Mouse (Mus musculus) thymus, postnatal 25 days (tissue): ENCODE data around the gene Id2.
A peak's percentile ranks its signal among the peaks of the same experiment; 100 is the strongest.

ENCODE experiments used
- DNase-seq: peaks from one replicate; pipeline ENCODE4 v3.0.0; 2022

The Id2 gene

DNA sequence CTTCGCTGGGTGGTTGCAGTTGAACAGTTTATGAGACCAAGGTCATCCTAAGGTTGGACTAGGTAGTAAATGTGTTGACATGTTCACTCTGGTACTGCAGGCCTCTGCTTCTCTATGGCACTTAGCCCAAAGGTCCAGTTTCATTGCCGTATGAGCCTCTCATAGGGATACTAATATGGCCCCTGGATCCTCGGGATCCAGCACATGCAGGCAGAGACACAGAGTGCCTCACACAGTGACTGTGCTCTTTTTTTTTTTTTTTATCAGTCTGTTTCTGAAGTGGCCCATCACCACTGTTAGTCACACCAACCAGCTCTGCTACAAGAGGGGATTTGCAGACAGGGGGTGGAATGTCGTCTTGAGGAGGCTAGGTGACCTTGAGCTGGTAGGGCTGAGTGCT lies 23.6 kb downstream of the Id2 start:
- DNase-seq, result no peak

DNA sequence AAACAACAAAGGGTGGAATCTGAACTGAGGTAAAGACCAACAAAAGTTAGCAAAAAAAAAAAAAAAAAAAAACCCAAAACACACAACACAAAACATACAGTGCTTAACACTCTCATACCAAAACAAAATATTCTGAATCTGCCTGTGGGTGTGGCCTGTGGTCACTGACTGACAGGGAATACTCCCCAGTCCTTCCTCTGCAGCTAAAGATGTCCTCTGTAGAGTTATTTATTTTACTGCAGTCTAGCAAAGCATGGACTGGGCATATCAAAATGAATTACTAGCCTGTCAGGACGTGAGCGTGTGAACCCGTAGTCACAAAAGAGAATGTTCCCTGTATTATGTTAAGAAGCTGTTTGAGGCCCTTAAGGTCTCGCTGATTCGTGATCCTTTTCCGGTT lies 34.7 kb downstream of the Id2 start:
- no peak for DNase-seq

DNA sequence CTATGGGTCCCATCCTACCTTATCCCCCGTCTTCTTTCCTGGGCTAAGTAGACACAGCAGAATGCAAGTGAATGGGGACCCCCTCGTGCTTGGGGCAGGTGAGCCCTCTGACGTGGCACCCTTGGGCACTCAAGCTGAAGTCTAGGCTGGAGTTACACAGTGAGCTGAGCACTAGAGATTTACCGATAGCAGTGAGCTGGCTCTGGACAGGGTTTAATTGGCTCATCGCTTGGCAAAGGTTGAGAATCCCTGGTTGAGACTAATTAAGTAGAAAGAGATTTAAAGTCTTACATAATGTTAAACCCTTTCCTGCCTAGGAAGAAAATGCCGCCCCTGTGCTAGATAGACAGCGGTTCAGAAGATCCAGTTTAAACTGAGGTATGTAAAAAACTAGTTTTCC lies 36.0 kb downstream of the Id2 start:
- no peak for DNase-seq

DNA sequence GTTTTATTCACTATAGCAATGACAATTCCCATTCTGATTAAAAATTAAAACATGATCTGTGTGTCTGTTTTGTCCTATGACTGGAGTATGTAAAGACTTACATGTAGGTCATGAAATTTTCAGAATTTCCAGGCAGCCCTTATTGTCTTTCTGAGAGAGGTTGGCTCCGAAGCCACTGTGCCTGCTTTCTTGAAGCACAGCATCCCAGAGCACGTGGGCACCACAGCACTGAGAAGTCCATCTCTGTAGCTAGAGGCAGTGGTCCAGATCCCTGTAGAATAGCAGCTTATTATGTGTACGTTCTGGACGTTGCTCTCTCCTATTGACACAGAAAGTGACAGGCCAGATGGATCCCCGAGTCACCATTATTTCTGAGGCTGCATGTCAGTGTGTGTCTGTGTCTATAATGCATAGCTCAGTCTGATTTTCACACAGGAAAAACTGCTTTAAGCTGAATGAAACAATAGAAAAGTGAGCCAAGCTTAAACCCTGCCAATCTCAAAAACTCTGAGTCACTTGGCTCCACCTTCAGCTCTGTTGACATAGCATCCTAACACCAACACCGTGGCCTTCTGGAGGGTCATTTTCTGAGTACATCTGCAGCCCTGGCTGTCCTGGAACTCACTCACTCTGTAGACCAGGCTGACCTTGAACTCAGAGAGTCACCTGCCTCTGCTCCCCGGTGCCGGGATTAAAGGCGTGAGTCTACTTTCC lies 37.3 kb downstream of the Id2 start:
- DNase-seq, result no peak

DNA sequence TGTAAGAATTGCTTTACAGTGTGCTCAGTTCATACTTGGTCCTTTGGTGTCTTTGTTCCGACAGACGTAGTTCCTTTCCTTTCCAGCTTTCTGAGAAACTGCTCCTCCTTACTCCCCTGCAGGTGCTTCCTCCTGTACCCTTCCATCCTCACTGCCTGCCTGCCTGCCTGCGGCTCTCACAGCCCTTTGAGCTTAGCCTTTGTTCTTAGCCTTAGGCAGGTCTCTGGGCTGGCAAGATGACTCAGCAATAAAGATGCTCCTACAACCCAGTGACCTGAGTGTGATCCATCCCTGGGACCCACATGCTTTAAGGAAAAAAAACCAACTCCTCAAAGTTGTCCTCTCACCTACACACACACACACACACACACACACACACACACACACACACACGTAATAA lies 42.0 kb downstream of the Id2 start:
- DNase-seq, result peak; percentile 45

DNA sequence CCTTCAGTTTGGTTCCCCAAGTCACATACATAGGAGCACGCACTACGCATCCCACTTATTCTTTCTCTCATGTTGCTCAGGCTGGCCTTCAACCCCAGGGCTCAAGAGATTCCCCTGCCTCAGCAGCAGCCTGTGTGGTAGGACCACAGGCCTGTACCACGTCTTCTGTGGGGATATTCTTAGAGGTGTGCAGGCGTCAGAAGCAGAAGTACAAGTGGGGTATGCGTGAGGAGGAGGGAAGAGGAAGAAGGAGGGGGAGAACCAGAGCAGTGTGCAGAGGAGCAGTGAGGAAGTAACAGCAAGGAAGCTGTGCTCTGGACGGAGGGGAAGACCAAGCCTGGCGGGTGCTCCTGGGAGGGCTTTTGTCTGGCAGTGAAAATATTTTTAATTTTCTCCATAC lies 42.4 kb downstream of the Id2 start:
- DNase-seq, result peak; percentile 6

DNA sequence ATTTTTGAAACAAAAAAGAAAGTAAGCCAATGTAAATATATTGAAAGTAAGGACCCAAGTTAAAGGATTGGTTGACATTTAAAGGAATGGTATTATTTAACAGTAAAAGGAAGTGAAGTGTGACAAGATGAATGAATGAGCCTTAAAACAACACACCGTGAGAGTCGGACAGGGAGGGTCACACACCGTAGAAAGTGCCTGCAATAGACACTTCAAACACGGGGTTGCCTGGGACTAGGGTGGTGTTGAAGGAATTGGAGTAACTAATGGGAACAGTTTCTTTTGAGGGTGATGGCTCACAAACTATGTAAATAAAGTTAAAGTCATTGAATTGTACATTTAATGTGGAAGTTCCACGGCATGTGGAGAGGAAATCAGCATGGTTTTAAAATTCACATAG lies 47.7 kb downstream of the Id2 start:
- no peak for DNase-seq

DNA sequence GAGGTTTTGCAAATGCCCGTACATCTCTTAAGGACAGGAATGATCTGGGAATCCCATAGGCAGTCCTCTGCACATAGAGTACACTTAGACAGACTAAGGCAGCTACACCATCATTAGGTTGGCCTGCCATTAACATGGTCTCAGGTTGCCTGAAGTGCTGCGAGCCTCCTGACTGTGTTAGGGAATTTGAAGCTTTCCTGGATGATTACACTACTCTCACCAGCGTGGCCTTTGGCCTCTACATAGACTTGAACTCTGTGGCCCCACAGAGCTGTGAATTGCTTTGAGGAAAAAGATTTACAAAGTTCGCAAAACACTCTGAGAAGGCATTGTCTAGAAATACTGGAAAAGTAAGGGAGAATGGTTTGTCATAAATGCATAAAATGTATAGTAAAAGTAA lies 52.4 kb downstream of the Id2 start:
- DNase-seq, result no peak

DNA sequence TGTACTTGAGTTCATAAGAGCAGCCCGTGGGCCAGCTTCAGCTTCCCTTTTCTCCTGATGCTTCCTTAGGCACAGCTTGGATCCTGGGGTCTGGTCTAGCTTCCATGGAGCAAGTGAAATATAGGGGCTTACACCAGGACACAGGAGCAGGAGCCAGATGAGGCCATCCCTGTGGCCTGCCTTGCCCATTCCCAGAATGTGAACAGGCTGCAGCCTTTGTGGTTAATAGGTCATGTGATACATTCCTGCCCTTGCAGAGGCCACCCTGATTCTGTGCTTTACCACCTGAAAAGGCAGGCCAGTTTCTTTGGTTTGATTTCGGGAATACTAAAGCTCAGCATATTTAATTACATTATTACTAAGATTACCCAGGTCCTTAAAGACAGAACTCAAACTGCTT lies 52.9 kb downstream of the Id2 start:
- no peak for DNase-seq
